Mouse (Mus musculus) R1 (cell line): Measurements from ENCODE around the gene Syne2.

Source experiments
- DNase-seq: peaks from one replicate; pipeline ENCODE4 v3.0.0-alpha.2; 2018; ENCODE audit warnings: low read depth, low spot score

The Syne2 gene

GRCm38 (mm10) chr12:75924852-75925251 is 106.9 kb downstream of the Syne2 start:
- DNase-seq = no peak

- peak; percentile 88 for DNase-seq
Measured at GRCm38 (mm10) chr12:75927596-75927995, 109.7 kb downstream of the Syne2 start.

- DNase-seq = no peak
Measured at GRCm38 (mm10) chr12:75933561-75933960, 115.6 kb downstream of the Syne2 start.

GRCm38 (mm10) chr12:75951328-75951727 is 133.4 kb downstream of the Syne2 start:
- DNase-seq = peak; percentile 74

- DNase-seq = peak; percentile 75
Measured at GRCm38 (mm10) chr12:75952011-75952410, 134.1 kb downstream of the Syne2 start.

GRCm38 (mm10) chr12:75966441-75967195 is 148.7 kb downstream of the Syne2 start:
- DNase-seq = no peak

- no peak for DNase-seq
Measured at GRCm38 (mm10) chr12:75979079-75979478, 161.1 kb downstream of the Syne2 start.

- peak; percentile 50 for DNase-seq
Measured at GRCm38 (mm10) chr12:75983336-75983735, 165.4 kb downstream of the Syne2 start.

GRCm38 (mm10) chr12:75992226-75992858 is 174.4 kb downstream of the Syne2 start:
- peak; percentile 69 for DNase-seq

GRCm38 (mm10) chr12:75992946-75993345 is 175.0 kb downstream of the Syne2 start:
- DNase-seq = no peak

- DNase-seq = no peak
Measured at GRCm38 (mm10) chr12:75995086-75995485, 177.2 kb downstream of the Syne2 start.

GRCm38 (mm10) chr12:75997547-75997946 is 179.6 kb downstream of the Syne2 start:
- DNase-seq = no peak

GRCm38 (mm10) chr12:75998416-75998815 is 180.5 kb downstream of the Syne2 start:
- no peak for DNase-seq

- peak; percentile 95 for DNase-seq
Measured at GRCm38 (mm10) chr12:76004697-76005249, 186.8 kb downstream of the Syne2 start.

- no peak for DNase-seq
Measured at GRCm38 (mm10) chr12:76008991-76009390, 191.1 kb downstream of the Syne2 start.

- DNase-seq = no peak
Measured at GRCm38 (mm10) chr12:76012789-76013188, 194.9 kb downstream of the Syne2 start.

GRCm38 (mm10) chr12:76013480-76013879 is 195.5 kb downstream of the Syne2 start:
- DNase-seq = peak; percentile 45

- peak; percentile 15 for DNase-seq
Measured at GRCm38 (mm10) chr12:76015026-76015425, 197.1 kb downstream of the Syne2 start.

- peak; percentile 13 for DNase-seq
Measured at GRCm38 (mm10) chr12:76015489-76015888, 197.6 kb downstream of the Syne2 start.

- DNase-seq = peak; percentile 82
Measured at GRCm38 (mm10) chr12:76016123-76017101, 198.5 kb downstream of the Syne2 start.

- DNase-seq = no peak
Measured at GRCm38 (mm10) chr12:76018640-76019039, 200.7 kb downstream of the Syne2 start.

GRCm38 (mm10) chr12:76042301-76042700 is 224.4 kb downstream of the Syne2 start:
- peak; percentile 69 for DNase-seq
